Mouse (Mus musculus) liver, embryonic 11.5 days (tissue): ENCODE data around the gene Spata20. TPM values are rescaled to one million over a fixed set of nuclear protein-coding genes. Genes with fewer than 3 reads are reported as not detected.

Source experiments
- ATAC-seq: fragments of 200-750 bp; cut with Nextera tagmentation; replicated peaks from 2 replicates; pipeline ENCODE4 v1.8.0; 2017; ENCODE audit warnings: moderate number of reproducible peaks, mild to moderate bottlenecking, moderate TSS enrichment, moderate library complexity; ENCODE audit not compliant: low FRiP score
- DNase-seq: peaks from one replicate; pipeline ENCODE4 v3.0.0-alpha.2; 2017; ENCODE audit warnings: low spot score
- H3K27ac ChIP-seq: fragments of 300-500 bp; sonication (generic); 2 replicates; pipeline ENCODE4 v1.5.1; 2014; ENCODE audit warnings: mild to moderate bottlenecking, low read depth, low read length, control low read depth
- H3K27me3 ChIP-seq: fragments of 300-500 bp; sonication (generic); replicated peaks from 2 replicates; pipeline ENCODE4 v1.6.1; 2014; ENCODE audit warnings: low read length, mixed read lengths; ENCODE audit not compliant: control insufficient read depth, insufficient read depth
- H3K36me3 ChIP-seq: fragments of 300-500 bp; sonication (generic); 2 replicates; pipeline ENCODE4 v1.6.1; 2014; ENCODE audit warnings: mild to moderate bottlenecking, low read length, moderate library complexity, mixed read lengths; ENCODE audit not compliant: control insufficient read depth, insufficient read depth
- H3K4me1 ChIP-seq: fragments of 300-500 bp; sonication (generic); replicated peaks from 2 replicates; pipeline ENCODE4 v1.6.1; 2014; ENCODE audit warnings: low read length, mixed read lengths; ENCODE audit not compliant: control insufficient read depth, insufficient read depth
- H3K4me2 ChIP-seq: fragments of 300-500 bp; sonication (generic); 2 replicates; pipeline ENCODE4 v1.6.1; 2014; ENCODE audit warnings: mild to moderate bottlenecking, control low read depth, moderate library complexity
- H3K4me3 ChIP-seq: fragments of 300-500 bp; sonication (generic); 2 replicates; pipeline ENCODE4 v1.5.1; 2014; ENCODE audit warnings: low read depth, low read length, control low read depth
- H3K9ac ChIP-seq: fragments of 300-500 bp; sonication (generic); 2 replicates; pipeline ENCODE4 v1.6.1; 2014; ENCODE audit warnings: low read depth, low read length, control low read depth
- H3K9me3 ChIP-seq: fragments of 300-500 bp; sonication (generic); 2 replicates; pipeline ENCODE4 v1.6.1; 2016; ENCODE audit warnings: low read length, inconsistent platforms, mixed read lengths; ENCODE audit not compliant: control insufficient read depth
- WGBS: fragments of 180-500 bp; shearing (Covaris S2); extraction: QIAGEN DNeasy Blood & Tissue Kit; methylation state at CpG from one replicate; pipeline ENCODE4 v1.1.7; 2014; 5-methylcytosine and 5-hydroxymethylcytosine counted together
- polyA plus RNA-seq: library from polyadenylated mRNA; unstranded; fragments of >200 nt; fragmentation: Nextera tagmentation; extraction: Ambion mirVana; gene quantifications from 2 replicates; pipeline ENCODE4 v1.2.1, GENCODE M21; 2014

The Spata20 gene
- polyA plus RNA-seq, 1 experiment from 2014 or later: not detected

DNA sequence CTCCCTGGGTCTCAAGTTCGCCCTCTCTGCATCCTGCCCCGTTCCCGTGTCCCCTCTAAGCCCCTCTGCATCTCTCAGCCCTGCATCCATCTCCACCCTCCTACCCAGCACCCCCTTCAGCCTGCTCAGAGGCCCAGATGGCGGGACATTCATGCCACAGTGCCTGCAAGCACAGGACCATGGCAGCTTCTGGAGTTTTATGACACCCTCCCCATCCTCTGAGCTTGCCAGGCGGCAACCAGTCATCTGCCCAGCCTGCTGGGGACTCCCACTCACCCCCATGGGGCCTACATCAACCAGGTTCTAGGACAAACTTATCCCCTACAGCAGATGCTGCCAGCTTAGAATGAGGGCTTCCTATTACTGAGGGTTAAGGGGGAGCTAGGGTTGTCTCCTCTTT lies 31.2 kb downstream of the Spata20 start:
- no peaks in the 10 kb centered on the region for H3K9me3 ChIP-seq
- 65% methylated on average over 5 of the region's 5 CpGs for WGBS
- no peaks in the 10 kb centered on the region for H3K36me3 ChIP-seq
- ATAC-seq (no peak), DNase-seq (no peak)
- no peak overlapping the region for H3K4me3 ChIP-seq
- no peak overlapping the region for H3K27ac ChIP-seq
- peaks cover 14% of the 10 kb centered on the region; the same call in 1 of the 2 replicates for H3K27me3 ChIP-seq
- no peak overlapping the region for H3K9ac ChIP-seq
- no peak overlapping the region for H3K4me2 ChIP-seq
- H3K4me1 ChIP-seq: peaks cover 9% of the 10 kb centered on the region

DNA sequence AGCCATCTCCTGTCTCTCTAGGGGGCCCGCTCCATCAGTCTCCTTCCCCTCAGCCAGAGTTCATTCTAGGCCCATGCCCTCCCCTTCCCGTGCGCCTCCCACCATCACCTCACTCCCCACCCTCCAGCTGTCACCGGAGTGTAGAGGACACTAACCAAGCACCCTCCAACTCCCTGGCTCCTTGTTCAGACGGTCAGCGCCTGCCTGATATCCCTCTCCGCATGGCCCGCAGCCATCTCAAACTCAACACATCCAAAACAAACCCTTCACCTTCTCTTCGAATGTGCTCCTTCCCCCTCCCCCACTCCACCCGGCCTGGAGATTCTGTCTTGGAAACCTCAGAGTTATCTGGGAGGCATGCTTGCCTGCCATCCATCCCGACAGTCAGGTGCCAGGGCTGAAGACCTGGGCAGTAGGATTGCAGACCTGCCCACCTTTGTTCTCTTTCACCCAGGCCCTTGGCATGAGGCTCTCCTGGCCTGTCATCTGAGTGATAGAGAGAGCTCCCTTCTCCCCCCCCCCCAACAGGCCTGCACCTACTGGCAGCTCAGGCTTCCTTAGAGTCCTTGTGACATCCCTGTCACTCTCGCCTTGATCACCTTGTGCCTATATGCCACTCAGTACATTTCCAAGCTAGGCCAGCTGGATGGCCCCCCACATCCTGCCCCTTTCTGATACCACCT lies 34.7 kb downstream of the Spata20 start:
- WGBS: 48% methylated on average over 12 of the region's 12 CpGs

DNA sequence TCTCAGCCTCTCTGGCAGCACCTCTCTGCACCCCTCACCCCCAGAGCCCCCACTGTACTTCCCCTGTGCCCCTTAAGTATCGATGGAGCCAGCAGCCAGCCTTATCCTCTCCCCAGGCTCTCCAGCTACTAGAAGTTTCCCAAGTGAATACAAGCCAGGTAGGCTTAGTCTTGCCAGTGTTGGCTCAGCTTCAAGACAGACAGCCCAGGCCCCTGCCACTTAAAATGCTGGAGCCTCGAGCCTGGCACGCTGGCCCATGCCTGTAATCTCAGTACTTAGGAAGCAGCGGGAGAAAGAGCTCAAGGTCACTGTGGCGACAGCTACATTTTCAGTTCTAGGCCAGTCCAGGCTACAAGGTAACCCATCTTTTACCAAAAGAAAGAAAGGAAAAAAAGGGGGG lies 36.1 kb downstream of the Spata20 start:
- Histone ChIP-seq H3K27ac (no peak overlapping the region), H3K9me3 (no peaks in the 10 kb centered on the region), H3K4me1 (no peaks in the 10 kb centered on the region), H3K4me2 (no peak overlapping the region), H3K9ac (no peak overlapping the region), H3K4me3 (no peak overlapping the region), H3K27me3 (peaks cover 9% of the 10 kb centered on the region; the same call in 1 of the 2 replicates), H3K36me3 (no peaks in the 10 kb centered on the region)
- no peak for DNase-seq
- no peak for ATAC-seq
- 55% methylated on average over 5 of the region's 5 CpGs for WGBS

More for the DNA sequence above, 34.7 kb downstream of the Spata20 start:
- H3K9me3 ChIP-seq: no peaks in the 10 kb centered on the region
- H3K4me3 ChIP-seq: no peak overlapping the region
- no peak overlapping the region for H3K4me2 ChIP-seq
- peaks cover 2% of the 10 kb centered on the region; the same call in 1 of the 2 replicates for H3K4me1 ChIP-seq
- DNase-seq (no peak), ATAC-seq (no peak)
- no peaks in the 10 kb centered on the region for H3K36me3 ChIP-seq
- no peak overlapping the region for H3K27ac ChIP-seq
- no peak overlapping the region for H3K9ac ChIP-seq
- peaks cover 6% of the 10 kb centered on the region; the same call in 1 of the 2 replicates for H3K27me3 ChIP-seq

DNA sequence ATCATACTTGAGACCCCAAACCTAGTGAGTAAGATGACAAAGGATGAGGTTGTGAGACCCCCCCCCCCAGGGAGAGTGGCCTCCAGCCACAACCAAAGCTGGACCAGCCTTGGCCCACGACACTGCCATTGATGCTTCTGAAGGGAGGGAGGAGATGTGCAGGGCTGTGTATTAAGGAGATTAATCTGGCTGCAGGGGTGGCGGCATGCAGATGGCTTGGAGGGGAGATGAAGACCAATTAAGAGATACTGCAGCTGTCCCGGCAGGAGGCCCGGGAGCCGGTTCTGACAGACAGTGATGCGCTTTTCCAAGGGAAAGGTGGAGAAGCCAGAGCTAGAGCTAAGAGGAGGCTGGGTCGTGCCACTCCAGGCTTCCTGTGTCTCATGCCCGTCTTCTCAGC lies 36.7 kb downstream of the Spata20 start:
- Histone ChIP-seq H3K9ac (no peak overlapping the region), H3K4me3 (no peak overlapping the region), H3K4me1 (no peaks in the 10 kb centered on the region), H3K27me3 (peaks cover 4% of the 10 kb centered on the region; the same call in 1 of the 2 replicates), H3K27ac (no peak overlapping the region), H3K36me3 (no peaks in the 10 kb centered on the region), H3K4me2 (no peak overlapping the region), H3K9me3 (no peaks in the 10 kb centered on the region)
- WGBS: 55% methylated on average over 8 of the region's 8 CpGs
- ATAC-seq (no peak), DNase-seq (no peak)

DNA sequence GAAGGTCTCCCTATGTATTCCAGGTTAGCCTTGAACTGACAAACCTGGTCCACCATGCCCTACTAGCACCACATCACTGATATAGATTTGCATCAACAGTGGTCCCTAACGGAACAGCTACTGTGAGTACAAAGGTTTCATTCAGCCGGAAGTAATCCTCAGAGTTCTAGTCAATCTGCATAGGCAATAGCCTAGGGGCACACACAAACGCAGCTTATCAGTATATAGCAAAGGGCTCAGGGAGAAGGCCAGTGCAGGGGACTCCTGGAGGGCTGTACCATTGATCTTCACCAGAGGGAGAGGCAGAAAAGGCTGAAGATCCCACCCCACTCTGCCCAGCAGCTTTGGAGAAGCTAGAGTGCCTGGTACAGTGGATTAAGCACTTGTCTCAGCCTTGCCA lies 39.0 kb downstream of the Spata20 start:
- ATAC-seq (0 out of 2 replicates have a peak, but pooled peaks have one; percentile 29), DNase-seq (no peak)
- H3K4me3 ChIP-seq: no peak overlapping the region
- H3K27me3 ChIP-seq: peaks cover 6% of the 10 kb centered on the region; the same call in 1 of the 2 replicates
- H3K4me1 ChIP-seq: no peaks in the 10 kb centered on the region
- no peaks in the 10 kb centered on the region for H3K9me3 ChIP-seq
- H3K27ac ChIP-seq: no peak overlapping the region
- 18% methylated on average over 3 of the region's 3 CpGs for WGBS
- H3K9ac ChIP-seq: no peak overlapping the region
- no peaks in the 10 kb centered on the region for H3K36me3 ChIP-seq
- H3K4me2 ChIP-seq: no peak overlapping the region

DNA sequence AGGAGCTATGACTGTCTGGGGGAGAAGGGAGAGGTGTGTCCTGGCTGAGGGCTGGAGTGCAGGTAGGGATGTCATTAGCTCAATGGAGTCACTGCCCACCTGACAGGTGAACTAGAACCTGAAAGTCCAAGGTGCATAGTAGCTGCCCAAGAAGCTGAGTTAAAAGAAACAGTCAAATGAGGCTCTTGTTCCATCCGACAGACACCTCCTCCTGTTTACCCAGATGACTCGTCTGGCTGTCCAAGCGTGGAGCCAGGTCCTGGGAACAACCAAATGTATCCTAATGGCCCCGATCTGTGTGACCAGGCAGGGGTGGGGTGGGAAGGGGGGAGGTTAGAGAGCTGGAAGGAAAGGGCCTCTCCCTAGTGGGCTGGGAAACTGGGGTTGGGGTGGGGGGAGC lies 40.7 kb downstream of the Spata20 start:
- H3K9ac ChIP-seq: no peak overlapping the region
- DNase-seq (no peak), ATAC-seq (no peak)
- no peak overlapping the region for H3K4me3 ChIP-seq
- H3K4me2 ChIP-seq: no peak overlapping the region
- no peak overlapping the region for H3K27ac ChIP-seq
- H3K9me3 ChIP-seq: no peaks in the 10 kb centered on the region
- peaks cover 6% of the 10 kb centered on the region; the same call in 1 of the 2 replicates for H3K27me3 ChIP-seq
- H3K36me3 ChIP-seq: no peaks in the 10 kb centered on the region
- H3K4me1 ChIP-seq: no peaks in the 10 kb centered on the region
- WGBS: 51% methylated on average over 4 of the region's 4 CpGs

DNA sequence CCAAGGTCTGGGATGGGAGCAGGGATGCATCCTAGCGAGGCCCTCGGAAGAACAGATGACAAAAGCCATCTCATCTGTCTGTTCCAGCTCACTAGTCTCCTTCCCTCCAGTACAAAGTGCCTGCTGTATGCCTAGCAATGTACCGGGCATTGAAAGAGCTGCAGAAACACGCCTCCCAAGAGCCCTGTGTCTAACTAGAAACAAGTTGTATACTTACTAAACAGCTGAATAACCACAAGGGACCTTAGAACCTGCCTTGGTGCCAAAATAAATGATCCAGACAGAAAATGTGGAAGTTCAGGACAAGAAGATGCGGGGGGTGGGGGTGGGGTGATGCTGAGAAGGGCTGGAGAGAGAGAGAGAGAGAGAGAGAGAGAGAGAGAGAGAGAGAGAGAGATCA lies 41.1 kb downstream of the Spata20 start:
- 75% methylated on average over 5 of the region's 5 CpGs for WGBS
- no peak overlapping the region for H3K4me2 ChIP-seq
- no peaks in the 10 kb centered on the region for H3K4me1 ChIP-seq
- no peak for DNase-seq
- no peaks in the 10 kb centered on the region for H3K36me3 ChIP-seq
- no peak overlapping the region for H3K4me3 ChIP-seq
- H3K27me3 ChIP-seq: peaks cover 6% of the 10 kb centered on the region; the same call in 1 of the 2 replicates
- H3K9ac ChIP-seq: no peak overlapping the region
- ATAC-seq: no peak
- no peaks in the 10 kb centered on the region for H3K9me3 ChIP-seq
- H3K27ac ChIP-seq: no peak overlapping the region

DNA sequence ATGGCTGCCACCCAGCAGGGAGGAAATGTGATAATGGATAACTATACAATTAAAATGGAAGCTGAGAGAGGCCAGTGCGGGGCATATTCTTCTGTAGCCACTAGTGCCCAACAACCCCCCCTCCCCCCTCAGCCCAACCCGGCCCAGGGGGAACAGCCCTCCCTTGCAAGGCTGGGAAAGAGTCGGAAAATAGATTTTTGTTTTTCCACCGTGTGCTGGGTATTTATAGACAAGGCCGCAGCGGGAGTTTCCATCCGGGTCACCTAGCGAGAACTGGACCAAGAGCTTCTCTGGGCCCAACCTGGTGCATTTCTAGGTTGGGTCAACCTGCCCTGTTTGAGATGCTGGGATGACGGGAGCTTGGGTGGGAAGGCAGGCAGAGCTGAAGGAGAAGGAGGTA lies 44.2 kb downstream of the Spata20 start:
- no peak overlapping the region for H3K4me3 ChIP-seq
- no peaks in the 10 kb centered on the region for H3K36me3 ChIP-seq
- DNase-seq (no peak), ATAC-seq (no peak)
- H3K27me3 ChIP-seq: 0 out of 2 replicates have a peak, but pooled peaks cover 6% of the 10 kb centered on the region
- H3K9ac ChIP-seq: no peak overlapping the region
- no peaks in the 10 kb centered on the region for H3K4me1 ChIP-seq
- H3K27ac ChIP-seq: no peak overlapping the region
- no peak overlapping the region for H3K4me2 ChIP-seq
- no peaks in the 10 kb centered on the region for H3K9me3 ChIP-seq
- 78% methylated on average over 9 of the region's 9 CpGs for WGBS

DNA sequence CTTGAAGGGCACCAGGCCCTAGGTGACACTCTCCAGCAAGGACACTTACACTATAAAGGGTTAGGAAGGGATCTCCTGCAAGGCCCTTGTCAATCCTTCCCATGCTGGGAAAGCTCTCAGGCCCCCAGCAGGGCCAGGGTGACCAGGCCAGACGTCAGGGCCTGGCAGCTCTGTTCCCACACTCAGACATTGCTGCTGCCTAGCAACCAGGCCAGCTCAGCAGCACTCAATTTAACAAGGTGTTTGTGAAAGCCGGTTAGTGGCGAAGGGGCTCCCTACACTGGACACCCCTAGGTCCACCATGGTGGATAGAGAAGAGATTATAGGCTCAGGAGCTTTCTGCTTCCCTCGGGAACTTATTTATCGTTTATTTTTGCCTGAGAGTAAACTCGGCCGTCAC lies 44.9 kb downstream of the Spata20 start:
- no peak overlapping the region for H3K4me3 ChIP-seq
- DNase-seq (no peak), ATAC-seq (no peak)
- H3K27me3 ChIP-seq: 0 out of 2 replicates have a peak, but pooled peaks cover 6% of the 10 kb centered on the region
- 53% methylated on average over 7 of the region's 7 CpGs for WGBS
- H3K9me3 ChIP-seq: no peaks in the 10 kb centered on the region
- H3K27ac ChIP-seq: no peak overlapping the region
- no peak overlapping the region for H3K9ac ChIP-seq
- H3K4me2 ChIP-seq: no peak overlapping the region
- no peaks in the 10 kb centered on the region for H3K36me3 ChIP-seq
- no peaks in the 10 kb centered on the region for H3K4me1 ChIP-seq
